Mouse (Mus musculus): ENCODE measurements around the gene Cpne4. TPM values are rescaled to one million over a fixed set of nuclear protein-coding genes. Genes with fewer than 3 reads are reported as not detected.

Cpne4 gene
- polyA plus RNA-seq, 1 experiment = not detected

GRCm38 (mm10) chr9:104776198-104776815 lies 229.2 kb downstream of the Cpne4 start:
- Histone ChIP-seq H3K4me1 (no peaks in the 10 kb centered on the region), H3K27me3 (replicated peaks) (no peaks in the 10 kb centered on the region), H3K36me3 (replicated peaks; ENCODE audit: low read length) (no peaks in the 10 kb centered on the region), H3K9me3 (peaks cover 7% of the 10 kb centered on the region), H3K4me3 (replicated peaks) (no peak overlapping the region)
- TF ChIP-seq FLI1 (IDR thresholded peaks at IDR 0.05; ENCODE audit: low read length) = no peak
- no peak for TF ChIP-seq GATA1 (IDR thresholded peaks at IDR 0.05; ENCODE audit: borderline replicate concordance, low read length)

- H3K36me3 ChIP-seq (replicated peaks; ENCODE audit: low read length) = no peaks in the 10 kb centered on the region
- H3K27me3 ChIP-seq (replicated peaks) = no peaks in the 10 kb centered on the region
- H3K4me3 ChIP-seq (replicated peaks) = no peak overlapping the region
- peaks cover 7% of the 10 kb centered on the region for H3K9me3 ChIP-seq
- H3K4me1 ChIP-seq = no peaks in the 10 kb centered on the region
- TF ChIP-seq FLI1 (IDR thresholded peaks at IDR 0.05; ENCODE audit: low read length) = no peak
- no peak for TF ChIP-seq GATA1 (IDR thresholded peaks at IDR 0.05; ENCODE audit: borderline replicate concordance, low read length)
These were observed 230.0 kb downstream of the Cpne4 start for GRCm38 (mm10) chr9:104777135-104777534.

GRCm38 (mm10) chr9:104777780-104778179 lies 230.7 kb downstream of the Cpne4 start:
- Histone ChIP-seq H3K36me3 (replicated peaks; ENCODE audit: low read length) (no peaks in the 10 kb centered on the region), H3K4me3 (replicated peaks) (no peak overlapping the region), H3K4me1 (no peaks in the 10 kb centered on the region), H3K27me3 (replicated peaks) (no peaks in the 10 kb centered on the region), H3K9me3 (peaks cover 7% of the 10 kb centered on the region)
- TF ChIP-seq GATA1 (IDR thresholded peaks at IDR 0.05; ENCODE audit: borderline replicate concordance, low read length) (no peak), FLI1 (IDR thresholded peaks at IDR 0.05; ENCODE audit: low read length) (no peak)

GRCm38 (mm10) chr9:104796601-104797000 lies 249.5 kb downstream of the Cpne4 start:
- no peak for TF ChIP-seq GATA1 (IDR thresholded peaks at IDR 0.05; ENCODE audit: borderline replicate concordance, low read length)
- no peak for TF ChIP-seq FLI1 (IDR thresholded peaks at IDR 0.05; ENCODE audit: low read length)

GRCm38 (mm10) chr9:104804776-104805175 lies 257.7 kb downstream of the Cpne4 start:
- no peak overlapping the region for H3K4me3 ChIP-seq (replicated peaks)
- no peaks in the 10 kb centered on the region for H3K27me3 ChIP-seq (replicated peaks)
- TF ChIP-seq FLI1 (IDR thresholded peaks at IDR 0.05; ENCODE audit: low read length) (no peak), GATA1 (IDR thresholded peaks at IDR 0.05; ENCODE audit: borderline replicate concordance, low read length) (no peak)
- peaks cover 6% of the 10 kb centered on the region; the same call in 1 of the 2 replicates for H3K9me3 ChIP-seq
- H3K4me1 ChIP-seq = no peaks in the 10 kb centered on the region
- H3K36me3 ChIP-seq (replicated peaks; ENCODE audit: low read length) = no peaks in the 10 kb centered on the region

More at GRCm38 (mm10) chr9:104796601-104797000, 249.5 kb downstream of the Cpne4 start:
- Histone ChIP-seq H3K4me1 (no peaks in the 10 kb centered on the region), H3K9me3 (peaks cover 15% of the 10 kb centered on the region; the same call in 1 of the 2 replicates), H3K4me3 (replicated peaks) (no peak overlapping the region), H3K36me3 (replicated peaks; ENCODE audit: low read length) (no peaks in the 10 kb centered on the region), H3K27me3 (replicated peaks) (no peaks in the 10 kb centered on the region)

GRCm38 (mm10) chr9:104814681-104815080 lies 267.6 kb downstream of the Cpne4 start:
- H3K4me3 ChIP-seq (replicated peaks) = no peak overlapping the region
- no peaks in the 10 kb centered on the region for H3K4me1 ChIP-seq
- no peaks in the 10 kb centered on the region for H3K27me3 ChIP-seq (replicated peaks)
- H3K36me3 ChIP-seq (replicated peaks; ENCODE audit: low read length) = no peaks in the 10 kb centered on the region
- TF ChIP-seq FLI1 (IDR thresholded peaks at IDR 0.05; ENCODE audit: low read length) = no peak
- TF ChIP-seq GATA1 (IDR thresholded peaks at IDR 0.05; ENCODE audit: borderline replicate concordance, low read length) = no peak
- H3K9me3 ChIP-seq = no peaks in the 10 kb centered on the region

GRCm38 (mm10) chr9:104828646-104829045 lies 281.6 kb downstream of the Cpne4 start:
- H3K4me1 ChIP-seq = no peaks in the 10 kb centered on the region
- H3K36me3 ChIP-seq (replicated peaks; ENCODE audit: low read length) = no peaks in the 10 kb centered on the region
- TF ChIP-seq FLI1 (IDR thresholded peaks at IDR 0.05; ENCODE audit: low read length) = no peak
- no peak for TF ChIP-seq GATA1 (IDR thresholded peaks at IDR 0.05; ENCODE audit: borderline replicate concordance, low read length)
- no peaks in the 10 kb centered on the region for H3K9me3 ChIP-seq
- no peak overlapping the region for H3K4me3 ChIP-seq (replicated peaks)
- no peaks in the 10 kb centered on the region for H3K27me3 ChIP-seq (replicated peaks)

GRCm38 (mm10) chr9:104832934-104833539 lies 286.0 kb downstream of the Cpne4 start:
- Histone ChIP-seq H3K27me3 (replicated peaks) (no peaks in the 10 kb centered on the region), H3K36me3 (replicated peaks; ENCODE audit: low read length) (no peaks in the 10 kb centered on the region), H3K9me3 (no peaks in the 10 kb centered on the region), H3K4me3 (replicated peaks) (no peak overlapping the region), H3K4me1 (no peaks in the 10 kb centered on the region)
- TF ChIP-seq FLI1 (IDR thresholded peaks at IDR 0.05; ENCODE audit: low read length) (no peak), GATA1 (IDR thresholded peaks at IDR 0.05; ENCODE audit: borderline replicate concordance, low read length) (no peak)

GRCm38 (mm10) chr9:104837931-104838330 lies 290.8 kb downstream of the Cpne4 start:
- Histone ChIP-seq H3K9me3 (no peaks in the 10 kb centered on the region), H3K4me3 (replicated peaks) (no peak overlapping the region), H3K27me3 (replicated peaks) (no peaks in the 10 kb centered on the region), H3K4me1 (no peaks in the 10 kb centered on the region), H3K36me3 (replicated peaks; ENCODE audit: low read length) (no peaks in the 10 kb centered on the region)
- TF ChIP-seq GATA1 (IDR thresholded peaks at IDR 0.05; ENCODE audit: borderline replicate concordance, low read length) (no peak), FLI1 (IDR thresholded peaks at IDR 0.05; ENCODE audit: low read length) (no peak)

GRCm38 (mm10) chr9:104841278-104841677 lies 294.2 kb downstream of the Cpne4 start:
- no peak for TF ChIP-seq GATA1 (IDR thresholded peaks at IDR 0.05; ENCODE audit: borderline replicate concordance, low read length)
- no peak for TF ChIP-seq FLI1 (IDR thresholded peaks at IDR 0.05; ENCODE audit: low read length)
- no peak overlapping the region for H3K4me3 ChIP-seq (replicated peaks)
- no peaks in the 10 kb centered on the region for H3K9me3 ChIP-seq
- H3K36me3 ChIP-seq (replicated peaks; ENCODE audit: low read length) = no peaks in the 10 kb centered on the region
- no peaks in the 10 kb centered on the region for H3K27me3 ChIP-seq (replicated peaks)
- no peaks in the 10 kb centered on the region for H3K4me1 ChIP-seq

Data from megakaryocyte, embryonic 14.5 days (primary cell).